Mouse (Mus musculus) midbrain, postnatal 0 days (tissue): ENCODE measurements around the gene Soga3. TPM values are rescaled to one million over a fixed set of nuclear protein-coding genes. Genes with fewer than 3 reads are reported as not detected.

Experiments
- ATAC-seq: fragments of 200-750 bp; cut with Nextera tagmentation; 2 replicates; pipeline ENCODE4 v1.8.0; 2017; ENCODE audit warnings: moderate number of reproducible peaks, mild to moderate bottlenecking, moderate TSS enrichment, moderate library complexity; ENCODE audit not compliant: low FRiP score
- DNase-seq: peaks from one replicate; pipeline ENCODE4 v3.0.0-alpha.2; 2015; ENCODE audit warnings: low spot score
- H3K27ac ChIP-seq: fragments of 300-500 bp; sonication (generic); 2 replicates; pipeline ENCODE4 v1.5.1; 2014; ENCODE audit warnings: low read depth, mild to moderate bottlenecking, low read length, mixed read lengths
- H3K27me3 ChIP-seq: fragments of 300-500 bp; sonication (generic); 2 replicates; pipeline ENCODE4 v1.6.1; 2014; ENCODE audit warnings: low read length, control low read depth, mixed read lengths; ENCODE audit not compliant: insufficient read depth
- H3K36me3 ChIP-seq: fragments of 300-500 bp; sonication (generic); 2 replicates; pipeline ENCODE4 v1.6.1; 2014; ENCODE audit warnings: low read length, control low read depth, mixed read lengths; ENCODE audit not compliant: insufficient read depth
- H3K4me1 ChIP-seq: fragments of 300-500 bp; sonication (generic); 2 replicates; pipeline ENCODE4 v1.6.1; 2014; ENCODE audit warnings: mild to moderate bottlenecking, control low read depth, antibody characterized with exemption, low read length, mixed read lengths; ENCODE audit not compliant: insufficient read depth
- H3K4me2 ChIP-seq: fragments of 300-500 bp; sonication (generic); 2 replicates; pipeline ENCODE4 v1.6.1; 2014; ENCODE audit warnings: low read depth, mild to moderate bottlenecking, low read length, mixed read lengths; ENCODE audit not compliant: poor library complexity, severe bottlenecking
- H3K4me3 ChIP-seq: fragments of 300-500 bp; sonication (generic); 2 replicates; pipeline ENCODE4 v1.5.1; 2014; ENCODE audit warnings: low read depth, mild to moderate bottlenecking, low read length, moderate library complexity
- H3K9ac ChIP-seq: fragments of 300-500 bp; sonication (generic); replicated peaks from 2 replicates; pipeline ENCODE4 v1.6.1; 2014; ENCODE audit warnings: mild to moderate bottlenecking, low read length, moderate library complexity, mixed read lengths; ENCODE audit not compliant: poor library complexity, severe bottlenecking
- H3K9me3 ChIP-seq: fragments of 300-500 bp; sonication (generic); 2 replicates; pipeline ENCODE4 v1.6.1; 2016; ENCODE audit warnings: low read length, control low read depth
- CTCF ChIP-seq: IDR thresholded peaks from 2 replicates; pipeline ENCODE4 v1.5.1; 2016; ENCODE audit warnings: antibody characterized with exemption, mild to moderate bottlenecking
- WGBS: fragments of 180-500 bp; shearing (Covaris S2); extraction: QIAGEN DNeasy Blood & Tissue Kit; methylation state at CpG from one replicate; pipeline ENCODE4 v1.1.7; 2014; 5-methylcytosine and 5-hydroxymethylcytosine counted together
- polyA plus RNA-seq: library from polyadenylated mRNA; unstranded; fragments of >200 nt; fragmentation: Nextera tagmentation; extraction: Ambion mirVana; gene quantifications from 2 replicates; pipeline ENCODE4 v1.2.1, GENCODE M21; 2015
- total RNA-seq: library from RNA; depleted of rRNA; stranded (reverse); fragments of >200 nt; gene quantifications from 2 replicates; pipeline ENCODE4 v1.2.3, GENCODE M21; 2014; rRNA removed

Gene Soga3
- 156 and 164 TPM in 2 replicates for total RNA-seq
- polyA plus RNA-seq: 131 and 160 TPM in 2 replicates

GRCm38 (mm10) chr10:29143566-29144335 lies at the start of gene Soga3:
Gene Soga3 (plus strand): TSS chr10:29143839.
- WGBS: under 1% methylated on average over 34 of the region's 34 CpGs
- DNase-seq (peak; percentile 92), ATAC-seq (peak; percentile 76)
- peak within 1 kb of the TSS; percentile 87 for H3K4me3 ChIP-seq
- no peaks in the 10 kb centered on the region for H3K9me3 ChIP-seq
- H3K27me3 ChIP-seq: no peaks in the 10 kb centered on the region
- no peaks in the 10 kb centered on the region for H3K4me1 ChIP-seq
- no peaks in the 10 kb centered on the region for H3K36me3 ChIP-seq
- peak within 1 kb of the TSS; percentile 88 for H3K4me2 ChIP-seq
- H3K9ac ChIP-seq: peak within 1 kb of the TSS; percentile 89
- H3K27ac ChIP-seq: peak within 1 kb of the TSS; percentile 95
- TF ChIP-seq CTCF: no peak

DNA sequence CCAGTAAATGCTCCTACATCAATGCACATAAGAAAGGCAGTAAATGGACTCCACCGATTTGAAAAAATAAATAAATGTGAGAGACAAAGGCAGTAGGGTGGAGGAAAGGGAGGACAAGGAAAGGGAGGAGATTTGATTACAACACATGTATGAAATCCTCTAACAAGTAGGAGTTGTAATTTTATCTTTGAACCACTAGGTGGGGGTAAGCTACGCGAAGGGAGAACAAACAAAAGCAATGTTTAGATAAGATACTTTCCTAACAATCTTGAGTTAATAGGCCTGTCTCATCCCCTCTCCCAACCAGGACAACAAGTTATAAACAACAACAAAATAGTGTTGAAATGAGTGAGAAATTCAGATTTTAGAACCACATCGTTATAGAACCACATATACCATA lies 36.7 kb upstream of the Soga3 start:
- Histone ChIP-seq H3K9me3 (no peaks in the 10 kb centered on the region), H3K9ac (no peak overlapping the region), H3K27ac (no peak overlapping the region), H3K27me3 (no peaks in the 10 kb centered on the region), H3K4me2 (no peak overlapping the region), H3K4me1 (no peaks in the 10 kb centered on the region), H3K4me3 (no peak overlapping the region), H3K36me3 (no peaks in the 10 kb centered on the region)
- DNase-seq: peak; percentile 22
- peak; percentile 73 for TF ChIP-seq CTCF
- ATAC-seq: no peak
- 18% methylated on average over 4 of the region's 4 CpGs for WGBS

DNA sequence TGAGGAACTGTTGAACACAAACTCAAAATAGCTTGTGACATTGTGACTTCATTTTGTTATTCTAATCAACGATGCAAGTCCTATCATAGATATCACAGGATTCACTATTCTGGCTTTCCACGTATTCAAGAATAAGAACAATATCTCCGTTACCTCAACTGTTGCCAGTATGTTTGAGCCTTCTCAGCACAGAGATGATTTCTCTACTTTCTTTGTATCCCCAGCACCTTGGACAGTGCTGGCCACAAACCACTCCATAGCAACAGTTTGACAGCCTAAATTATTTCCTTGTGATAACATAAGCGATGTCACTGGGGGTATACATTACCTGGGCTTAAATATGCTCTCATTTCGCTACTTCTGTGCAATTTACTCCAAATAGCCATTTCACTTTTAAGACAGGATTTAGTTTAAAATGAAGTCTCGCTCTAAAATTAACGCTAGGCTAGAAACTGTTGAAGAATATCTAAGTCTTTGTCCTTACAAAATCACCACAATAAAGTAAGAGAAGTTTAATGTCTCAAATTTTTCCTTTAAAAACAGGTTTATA lies 1.0 kb upstream of the Soga3 start:
- no peak for ATAC-seq
- DNase-seq: peak; percentile 4
- no peaks in the 10 kb centered on the region for H3K9me3 ChIP-seq
- H3K27ac ChIP-seq: peak overlapping the region; percentile 95
- peak overlapping the region; percentile 87 for H3K4me3 ChIP-seq
- no peak for TF ChIP-seq CTCF
- whole genome bisulfite sequencing: 24% methylated on average over 7 of the region's 7 CpGs
- H3K9ac ChIP-seq: peak overlapping the region; percentile 89
- H3K4me1 ChIP-seq: no peaks in the 10 kb centered on the region
- no peaks in the 10 kb centered on the region for H3K27me3 ChIP-seq
- peak overlapping the region; percentile 88 for H3K4me2 ChIP-seq
- no peaks in the 10 kb centered on the region for H3K36me3 ChIP-seq

- Histone ChIP-seq H3K4me3 (peak overlapping the region; percentile 87), H3K9ac (peak overlapping the region; percentile 89), H3K27ac (peak overlapping the region; percentile 95), H3K27me3 (no peaks in the 10 kb centered on the region), H3K4me1 (no peaks in the 10 kb centered on the region; the same call in 1 of the 2 replicates), H3K9me3 (no peaks in the 10 kb centered on the region), H3K4me2 (peak overlapping the region; percentile 88), H3K36me3 (no peaks in the 10 kb centered on the region)
- peak; percentile 61 for DNase-seq
- ATAC-seq: no peak
- WGBS: 10% methylated on average over 9 of the region's 12 CpGs
- no peak for TF ChIP-seq CTCF
Observed at GRCm38 (mm10) chr10:29144612-29145405, 1.2 kb downstream of the Soga3 start.

- Histone ChIP-seq H3K27ac (peak overlapping the region; percentile 99), H3K36me3 (peaks cover 2% of the 10 kb centered on the region; the same call in 1 of the 2 replicates), H3K9ac (peak overlapping the region; percentile 93), H3K27me3 (no peaks in the 10 kb centered on the region), H3K4me3 (peak overlapping the region; percentile 87), H3K9me3 (no peaks in the 10 kb centered on the region), H3K4me2 (peak overlapping the region; percentile 88), H3K4me1 (no peaks in the 10 kb centered on the region; the same call in 1 of the 2 replicates)
- TF ChIP-seq CTCF: peak; percentile 64
- DNase-seq (peak; percentile 75), ATAC-seq (peak; percentile 66)
- WGBS: 0% methylated on average over 22 of the region's 22 CpGs
Observed at GRCm38 (mm10) chr10:29146198-29146857, 2.7 kb downstream of the Soga3 start.
